28 mouse cellular contexts compared by ENCODE assay signal in genomic region chr4:118367551-118367950, GRCm38 (mm10).
"Had no signal": no experiment of that assay in that cellular context is flagged by ENCODE, and none has a peak within 500 bp of the region (broad histone marks: within the 10 kb centered on the region; RNA-seq: fewer than 3 reads in every experiment).

No protein-coding gene starts in this region.

- H3K27ac ChIP-seq: gastrocnemius, adult 2 months; heart, embryonic 10.5 days; hindbrain, embryonic 10.5 days; hindbrain, embryonic 12.5 days; hindbrain, embryonic 14.5 days; intestine, embryonic 15.5 days; kidney, embryonic 15.5 days; kidney, postnatal 0 days; left cerebral cortex, adult 2 months; limb, embryonic 10.5 days; limb, embryonic 12.5 days; liver, embryonic 13.5 days; liver, embryonic 15.5 days had no signal

- ATAC-seq: hindbrain, embryonic 16.5 days; inflammation-experienced regulatory T-cells, adult 6 months; intestine, embryonic 15.5 days; intestine, postnatal 0 days had no signal

- H3K9ac ChIP-seq: heart, embryonic 12.5 days; hindbrain, embryonic 12.5 days; hindbrain, embryonic 14.5 days; intestine, embryonic 15.5 days; kidney, embryonic 15.5 days; limb, embryonic 12.5 days; liver, embryonic 13.5 days; liver, embryonic 15.5 days had no signal

- H3K4me3 ChIP-seq: gastrocnemius, adult 2 months; heart, embryonic 10.5 days; heart, embryonic 12.5 days; hindbrain, embryonic 10.5 days; hindbrain, embryonic 12.5 days; intestine, embryonic 15.5 days; kidney, embryonic 15.5 days; left cerebral cortex, adult 2 months; limb, embryonic 10.5 days; limb, embryonic 12.5 days; liver, embryonic 13.5 days; liver, embryonic 15.5 days had no signal

- DNase-seq: gastrocnemius, adult 2 months; gastrocnemius, postnatal 10 days; gastrocnemius, postnatal 25 days; heart, adult 18-20 months; heart, postnatal 10 days; heart, postnatal 4 days; kidney, adult 2 months; kidney, adult 9 months; kidney, postnatal 14 days; kidney, postnatal 36 days; liver; liver, embryonic 13.5 days had no signal

- H3K4me1 ChIP-seq: heart, embryonic 10.5 days; heart, embryonic 12.5 days; hindbrain, embryonic 10.5 days; hindbrain, embryonic 12.5 days; intestine, embryonic 15.5 days; kidney, embryonic 15.5 days; limb, embryonic 10.5 days; limb, embryonic 12.5 days; liver, embryonic 13.5 days; liver, embryonic 15.5 days had no signal

- H3K9me3 ChIP-seq: heart, embryonic 10.5 days; heart, embryonic 12.5 days; hindbrain, embryonic 10.5 days; hindbrain, embryonic 12.5 days; intestine, embryonic 15.5 days; kidney, embryonic 15.5 days; limb, embryonic 10.5 days; limb, embryonic 12.5 days; liver, embryonic 13.5 days; liver, embryonic 15.5 days had no signal

- H3K27me3 ChIP-seq: heart, embryonic 12.5 days; hindbrain, embryonic 12.5 days; intestine, embryonic 15.5 days; kidney, embryonic 15.5 days; limb, embryonic 12.5 days; liver, embryonic 13.5 days; liver, embryonic 15.5 days had no signal

- H3K4me2 ChIP-seq: heart, embryonic 12.5 days; hindbrain, embryonic 12.5 days; hindbrain, embryonic 14.5 days; intestine, embryonic 15.5 days; kidney, embryonic 15.5 days; limb, embryonic 12.5 days; liver, embryonic 11.5 days; liver, embryonic 13.5 days; liver, embryonic 15.5 days had no signal
